Mouse (Mus musculus): ENCODE data around the gene Spsb3.

Spsb3 gene

DNA sequence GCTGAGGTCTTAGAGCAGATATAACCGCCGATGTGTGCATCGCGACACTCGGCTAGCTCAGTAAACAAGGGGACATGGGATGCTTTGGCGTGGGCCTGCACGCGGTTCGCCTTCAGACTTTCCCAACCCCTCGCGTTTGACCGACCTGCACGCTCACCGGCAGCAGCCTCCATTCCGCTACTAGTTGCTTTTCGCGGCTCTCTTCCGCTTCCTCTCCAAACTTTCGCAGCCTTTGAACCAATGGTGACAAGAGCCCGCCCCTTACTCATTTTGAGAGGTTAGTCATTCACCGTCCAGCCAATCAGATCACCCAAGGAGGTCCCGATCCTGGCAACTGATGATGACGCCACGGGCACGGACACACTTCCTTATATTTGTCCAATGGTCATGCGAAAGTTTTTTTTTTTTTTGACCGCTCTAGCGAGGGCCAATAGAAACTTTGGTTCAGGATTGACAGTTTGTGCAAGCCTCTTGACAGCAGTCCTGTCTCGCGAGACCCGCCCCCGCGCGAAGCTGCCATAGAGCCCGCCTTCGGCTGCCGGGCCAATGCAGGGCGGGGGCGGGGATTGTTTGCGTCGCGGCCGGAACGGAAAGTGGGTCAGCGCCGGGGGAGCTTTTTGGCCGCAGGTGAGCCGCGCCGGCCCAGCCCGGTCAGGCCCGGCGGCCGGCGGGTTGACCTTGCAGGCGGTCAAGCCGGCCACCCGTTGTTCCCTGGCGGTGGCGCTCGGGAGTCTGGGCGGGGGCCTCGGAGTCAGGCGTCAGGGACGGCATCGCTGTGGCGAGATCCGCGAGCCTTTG lies at the start of gene Spsb3, which contains the start of gene Nubp2:
Gene Spsb3 (plus strand): TSS at position 510 of the 798 bp plus-strand sequence.
Gene Nubp2 (minus strand): TSS at position 216 of the 798 bp plus-strand sequence.
- DNase-seq (ENCODE audit: low spot score): peak; percentile 85

DNA sequence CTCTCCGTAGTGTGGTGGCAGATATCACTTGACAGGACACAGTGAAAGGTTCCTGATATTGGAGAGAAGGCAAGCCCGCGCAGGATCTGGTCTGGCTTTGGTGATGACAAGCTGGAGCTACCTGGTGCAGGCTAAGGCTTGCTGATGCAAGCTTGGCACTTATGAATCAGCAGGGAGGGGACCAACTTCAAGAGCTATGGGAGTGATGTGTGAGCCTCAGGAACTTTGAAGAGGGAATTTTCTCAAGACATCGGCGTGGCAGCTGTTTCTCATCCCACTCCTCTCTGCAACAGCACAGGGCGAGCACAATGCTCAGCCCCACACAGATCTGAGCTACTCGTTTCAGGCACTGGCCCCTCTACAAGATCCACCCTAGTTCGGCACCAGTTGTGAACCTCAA lies 46.6 kb upstream of the Spsb3 start, which contains the start of gene Hagh:
Gene Hagh (plus strand): TSS at position 302 of the 400 bp plus-strand sequence.
- DNase-seq (ENCODE audit: low spot score): no peak

DNA sequence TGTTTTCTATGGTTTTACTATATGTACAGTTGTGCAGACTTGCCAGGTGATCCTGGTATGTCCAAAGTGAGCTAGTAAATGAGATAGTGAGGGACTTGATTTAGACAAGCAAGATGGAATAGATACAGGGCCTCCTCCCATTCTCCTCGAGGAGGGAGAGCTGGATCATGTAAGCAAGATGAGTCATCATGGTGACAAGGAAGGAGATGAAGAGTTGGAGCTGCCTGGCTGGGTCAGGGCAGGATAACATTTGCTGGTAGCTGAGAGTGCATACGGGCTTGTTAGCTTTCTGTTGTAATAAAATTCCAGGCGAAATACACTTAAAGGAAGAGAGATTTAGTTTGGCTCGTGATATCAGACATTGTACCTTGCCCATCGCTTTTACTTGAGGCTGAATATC lies 46.1 kb upstream of the Spsb3 start:
- no peak for DNase-seq (ENCODE audit: low spot score)

GRCm38 (mm10) chr17:24841133-24841532 lies 45.3 kb upstream of the Spsb3 start:
- no peak for DNase-seq (ENCODE audit: low spot score)

DNA sequence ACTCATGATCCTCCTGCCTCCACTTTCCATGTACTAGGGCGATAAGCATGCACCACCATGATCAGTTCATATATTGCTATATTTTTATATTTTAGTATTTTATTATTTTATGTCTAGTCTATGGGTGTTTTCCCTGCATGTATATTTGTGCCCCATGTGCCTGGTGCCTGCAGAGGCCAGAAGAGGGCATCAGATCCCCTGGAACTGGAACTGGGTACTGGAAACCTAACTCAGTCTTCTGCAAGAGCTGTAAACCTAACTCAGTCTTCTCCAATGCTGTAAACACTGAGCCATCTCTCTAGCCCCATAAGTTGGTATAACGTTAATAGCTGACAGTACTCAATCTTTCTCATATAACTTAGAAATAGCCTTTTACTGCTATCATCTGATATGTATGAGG lies 43.8 kb upstream of the Spsb3 start:
- no peak for DNase-seq (ENCODE audit: low spot score)

DNA sequence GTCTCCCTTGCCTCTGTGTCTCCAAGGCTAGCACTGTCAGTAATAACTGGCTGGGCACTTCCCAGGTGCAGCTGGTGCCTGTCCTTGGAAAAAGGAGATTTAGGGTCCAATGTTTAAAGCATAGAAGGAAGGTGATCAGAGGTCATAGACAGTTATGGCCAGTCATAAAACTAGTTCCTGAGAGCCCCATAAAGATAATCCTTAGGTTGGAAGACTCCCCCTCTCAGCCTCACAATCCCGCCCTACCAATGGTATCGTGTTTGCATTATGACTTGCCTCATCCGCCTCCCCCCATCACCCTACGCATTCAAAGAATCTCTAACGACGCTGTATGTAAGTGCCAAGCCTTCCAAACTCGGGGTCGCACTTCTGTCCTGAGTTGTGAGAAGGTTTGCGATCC lies 41.9 kb upstream of the Spsb3 start:
- DNase-seq (ENCODE audit: low spot score): no peak

DNA sequence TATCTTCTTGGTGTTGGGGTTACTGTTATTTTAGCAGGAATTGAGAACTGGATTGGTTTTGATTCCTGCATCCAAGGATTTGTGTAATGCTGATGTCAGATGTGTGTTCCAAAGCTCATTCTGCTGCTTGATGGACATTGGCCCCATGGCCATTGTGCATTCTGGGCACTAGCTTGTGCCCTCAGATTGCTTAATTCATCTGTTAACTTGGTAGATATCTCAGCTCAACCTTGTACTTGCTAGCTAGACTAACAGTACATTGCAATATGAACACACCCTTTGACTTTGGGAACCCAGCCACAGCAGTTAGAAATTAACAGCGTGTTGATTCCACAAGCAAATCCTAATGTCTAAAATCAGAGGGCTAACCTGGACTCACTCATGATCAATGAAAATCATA lies 39.1 kb upstream of the Spsb3 start:
- DNase-seq (ENCODE audit: low spot score): no peak

DNA sequence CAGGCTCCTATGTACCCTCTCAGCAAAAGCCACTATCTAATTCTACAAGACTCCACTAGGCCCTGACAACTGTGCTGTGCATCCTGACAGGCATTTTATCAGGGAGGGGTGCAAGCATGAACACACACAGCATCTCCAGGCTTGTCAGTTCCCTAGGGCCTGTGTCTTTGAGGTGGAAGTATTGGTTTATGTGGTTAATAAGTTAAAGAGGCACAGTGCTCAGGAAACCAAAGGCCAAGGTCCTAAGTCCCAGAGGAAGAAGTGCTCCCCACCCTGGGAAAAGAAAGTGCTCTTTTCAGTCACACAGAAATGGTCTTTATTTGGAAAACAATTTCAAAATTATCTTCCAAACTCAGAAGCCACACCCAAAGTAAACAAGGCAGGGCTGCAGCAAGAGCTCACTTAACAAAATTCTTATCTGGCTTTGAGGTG lies 37.8 kb upstream of the Spsb3 start:
- DNase-seq (ENCODE audit: low spot score): no peak

- no peak for DNase-seq (ENCODE audit: low spot score)
Observed at GRCm38 (mm10) chr17:24849733-24850064, 36.7 kb upstream of the Spsb3 start.

DNA sequence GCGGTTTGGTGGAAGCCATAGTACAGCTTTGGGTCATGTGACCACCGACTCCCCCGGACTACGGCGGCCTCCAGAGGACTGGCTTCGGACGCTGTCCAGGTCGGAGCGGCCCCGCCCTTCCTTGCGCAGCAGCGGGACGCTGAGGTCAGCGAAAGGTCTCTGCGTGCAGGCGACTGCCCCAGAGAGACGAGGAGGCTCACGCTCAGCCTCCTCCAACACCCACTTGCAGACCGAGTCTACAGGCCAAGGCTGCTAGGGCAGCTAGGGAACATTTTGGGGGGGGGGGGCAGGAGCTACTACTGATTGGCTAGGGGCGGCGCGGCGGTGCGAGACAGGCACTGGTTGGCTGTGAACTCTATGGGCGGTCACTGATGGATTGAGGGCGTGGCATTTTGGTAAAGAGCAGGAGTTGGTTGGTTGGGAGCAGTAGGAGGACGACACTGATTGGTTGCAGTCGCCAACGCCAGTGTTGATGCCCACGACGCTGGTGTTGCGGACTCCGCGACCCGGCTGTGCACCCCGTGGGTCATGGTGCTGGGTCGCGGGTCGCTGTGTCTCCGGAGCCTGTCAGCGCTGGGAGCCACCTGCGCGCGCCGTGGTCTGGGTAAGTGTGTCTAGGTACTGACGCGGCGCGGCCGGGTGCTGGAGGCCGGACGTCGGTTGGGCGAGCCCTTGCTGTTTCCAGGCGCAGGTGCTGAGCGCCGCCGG lies 36.2 kb upstream of the Spsb3 start, which contains the start of gene Fahd1:
Gene Fahd1 (minus strand): TSS at position 300 of the 708 bp plus-strand sequence.
- DNase-seq (ENCODE audit: low spot score): peak; percentile 99

GRCm38 (mm10) chr17:24850773-24851127 lies 35.7 kb upstream of the Spsb3 start:
- no peak for DNase-seq (ENCODE audit: low spot score)

DNA sequence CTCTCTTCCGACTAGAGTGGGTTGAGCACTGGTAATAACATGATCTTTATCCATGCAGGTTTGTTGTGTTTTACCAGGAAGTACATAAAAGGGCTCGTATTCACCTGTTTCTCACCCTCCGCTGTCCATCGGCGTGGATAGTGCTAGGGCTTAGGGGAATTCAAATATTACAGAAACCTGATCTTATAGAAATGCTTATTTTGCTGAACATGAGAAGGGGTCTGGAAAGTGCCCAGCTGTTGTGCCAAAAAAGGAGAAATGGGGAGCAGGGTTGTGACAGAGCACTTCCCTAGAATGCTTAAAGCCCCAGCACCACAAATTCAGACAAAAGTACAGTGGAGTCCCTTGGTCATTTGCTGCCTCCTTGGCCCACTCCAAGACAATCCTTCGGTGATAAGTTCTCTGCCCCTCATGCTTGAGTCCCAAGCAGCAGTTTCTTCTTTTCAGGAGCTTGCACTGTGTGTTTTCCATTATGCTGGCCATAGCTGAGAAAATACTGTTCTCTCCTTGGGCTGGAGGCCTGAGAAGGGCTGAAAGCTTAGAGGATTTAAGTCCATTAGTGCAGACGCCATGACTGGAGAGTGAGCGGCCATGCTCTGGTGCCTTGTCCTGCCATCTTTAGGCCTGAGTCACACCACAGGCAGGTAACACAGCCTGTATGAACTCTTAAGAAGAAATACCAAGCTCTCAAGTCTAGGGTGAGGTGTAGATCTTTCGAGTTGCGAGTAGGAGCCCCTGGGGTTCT lies 34.9 kb upstream of the Spsb3 start:
- no peak for DNase-seq (ENCODE audit: low spot score)

DNA sequence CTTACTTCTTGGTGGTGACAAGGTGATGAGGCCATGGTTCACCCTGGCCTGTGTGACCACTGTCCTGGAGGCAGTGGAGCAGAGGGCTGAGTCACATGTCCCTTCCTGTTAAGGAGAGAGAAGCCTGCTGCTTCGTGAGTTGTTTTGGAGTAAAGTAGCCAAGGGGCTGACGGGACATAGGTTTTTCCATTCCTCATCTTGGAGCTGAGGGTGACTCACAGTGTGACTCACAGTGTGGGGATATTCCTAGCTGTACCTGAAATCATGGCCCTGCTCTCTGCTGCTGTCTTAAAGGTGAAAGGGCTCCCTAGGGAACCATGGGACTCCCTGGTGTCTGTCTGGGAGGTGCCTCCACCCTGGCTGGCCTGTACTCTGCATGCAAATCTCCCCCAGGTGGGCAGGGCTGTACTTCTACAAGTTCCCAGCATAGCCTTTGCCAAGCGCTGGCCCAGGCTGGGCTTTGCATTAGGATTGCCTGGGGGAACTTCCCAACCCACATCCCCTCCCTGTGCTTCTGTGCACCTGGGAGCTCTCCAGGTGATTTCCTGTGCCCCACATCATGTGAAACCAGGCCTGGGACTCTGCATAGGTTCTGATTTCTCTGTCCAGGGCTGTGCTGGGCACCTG lies 30.5 kb upstream of the Spsb3 start:
- DNase-seq (ENCODE audit: low spot score): no peak

DNA sequence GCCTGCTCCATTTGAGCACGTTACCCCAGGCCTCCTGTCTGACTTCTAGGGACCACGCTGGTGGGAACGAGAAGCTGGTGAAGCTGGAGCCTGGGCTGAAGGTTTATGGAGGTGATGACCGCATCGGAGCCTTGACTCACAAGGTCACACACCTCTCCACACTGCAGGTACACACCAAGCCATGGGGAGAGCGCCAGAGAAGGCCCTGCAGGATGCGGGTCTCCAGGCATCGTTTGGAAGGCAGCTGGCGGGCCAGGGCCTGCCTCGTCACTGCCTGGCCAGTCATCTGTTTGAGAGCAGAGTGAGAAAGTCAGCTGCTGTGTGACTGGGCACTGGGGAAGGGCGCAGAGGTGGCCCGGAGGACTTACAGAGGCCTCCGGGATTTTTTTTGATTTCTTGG lies 29.9 kb upstream of the Spsb3 start:
- DNase-seq (ENCODE audit: low spot score): no peak

DNA sequence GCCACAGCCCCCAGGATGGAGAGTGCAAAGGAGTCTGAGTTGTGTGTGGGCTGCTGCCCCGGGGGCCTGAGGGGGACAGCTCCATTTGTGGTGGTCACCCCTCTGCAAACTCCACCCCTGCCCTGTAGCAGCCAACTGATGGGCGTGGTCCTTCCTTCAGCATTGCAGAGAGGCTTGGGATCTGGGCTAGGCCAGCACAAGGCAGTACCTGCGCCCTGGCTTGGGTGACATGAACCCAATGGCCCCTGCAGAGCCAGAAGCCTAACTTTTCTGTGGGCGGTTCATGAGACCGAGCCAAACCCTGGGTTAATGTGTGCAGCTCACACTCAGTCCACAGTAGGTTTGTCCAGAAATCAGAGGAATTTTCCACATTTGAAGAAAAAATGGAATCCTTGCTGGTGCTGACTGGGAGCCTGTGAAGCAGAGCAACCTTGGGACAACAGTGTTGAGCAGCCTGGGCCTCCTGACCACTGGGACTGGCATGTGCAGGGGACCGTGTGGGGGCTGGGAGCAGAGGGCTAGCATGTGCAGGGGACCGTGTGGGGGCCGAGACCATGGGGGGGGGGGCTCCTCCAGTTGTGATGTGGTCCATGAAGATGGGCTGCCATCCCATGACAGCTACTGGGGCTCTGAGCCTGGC lies 28.5 kb upstream of the Spsb3 start:
- DNase-seq (ENCODE audit: low spot score): no peak

DNA sequence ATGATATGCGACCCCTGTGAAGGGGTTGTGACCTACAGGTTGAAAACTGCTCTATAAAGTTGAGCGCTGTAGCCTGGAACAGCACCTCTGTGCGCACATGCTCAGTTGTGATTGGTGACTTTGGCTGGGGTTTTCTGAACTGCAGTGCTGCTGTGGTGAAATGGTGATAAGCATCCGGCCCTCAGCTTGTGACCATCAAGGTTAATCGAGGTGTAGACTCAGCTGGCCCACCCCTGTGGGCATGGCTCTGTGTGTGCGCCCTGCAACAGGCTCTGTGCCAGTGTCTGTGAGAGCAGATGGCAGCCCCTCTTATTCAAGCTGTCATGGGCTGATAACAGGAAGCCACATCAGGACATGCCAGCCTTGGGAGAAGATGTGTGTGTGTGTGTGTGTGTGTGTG lies 27.5 kb upstream of the Spsb3 start:
- DNase-seq (ENCODE audit: low spot score): no peak

DNA sequence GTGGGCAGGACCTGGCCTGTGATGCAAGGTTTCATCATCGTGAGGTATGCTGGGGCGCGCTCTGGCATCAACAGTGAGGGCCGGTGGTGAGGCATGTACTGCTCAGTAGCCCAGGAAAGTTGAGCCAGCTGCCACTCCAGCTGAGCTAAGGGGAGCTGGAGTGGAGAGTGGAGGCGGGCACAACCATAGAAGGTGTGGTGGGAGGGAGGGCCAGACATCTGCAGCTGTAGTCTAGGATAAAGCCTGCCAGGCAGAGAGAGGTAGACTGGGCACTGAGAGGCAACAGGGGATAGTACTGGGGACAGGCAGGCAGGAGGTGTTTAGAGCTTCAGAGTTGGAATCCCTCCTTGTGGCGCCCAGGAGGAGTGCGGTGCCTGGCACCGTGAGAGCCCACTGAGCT lies 26.4 kb upstream of the Spsb3 start:
- DNase-seq (ENCODE audit: low spot score): no peak

DNA sequence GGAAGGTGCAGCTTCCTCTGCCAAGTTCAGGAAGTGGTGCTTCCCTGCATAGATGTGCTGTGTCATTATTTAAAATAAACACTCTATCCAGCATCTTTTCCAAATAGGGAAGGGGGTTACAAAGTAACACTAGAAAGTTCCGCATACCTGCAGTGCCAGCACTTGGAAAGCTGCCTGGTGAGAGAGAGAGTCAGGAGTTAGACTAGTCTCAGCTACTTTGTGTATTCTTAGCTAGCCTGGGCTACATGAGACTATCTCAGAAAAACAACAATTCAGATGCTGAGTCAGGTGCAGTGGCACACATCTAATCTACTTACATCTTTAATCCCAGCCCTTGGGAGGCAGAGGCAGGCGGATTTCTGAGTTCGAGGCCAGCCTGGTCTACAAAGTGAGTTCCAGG lies 24.7 kb upstream of the Spsb3 start:
- DNase-seq (ENCODE audit: low spot score): no peak

- no peak for DNase-seq (ENCODE audit: low spot score)
Observed at GRCm38 (mm10) chr17:24865776-24866175, 20.7 kb upstream of the Spsb3 start, which contains the start of gene Igfals. TSS of gene Igfals (plus strand) at chr17:24865997.

- no peak for DNase-seq (ENCODE audit: low spot score)
Observed at GRCm38 (mm10) chr17:24867914-24868313, 18.5 kb upstream of the Spsb3 start.

DNA sequence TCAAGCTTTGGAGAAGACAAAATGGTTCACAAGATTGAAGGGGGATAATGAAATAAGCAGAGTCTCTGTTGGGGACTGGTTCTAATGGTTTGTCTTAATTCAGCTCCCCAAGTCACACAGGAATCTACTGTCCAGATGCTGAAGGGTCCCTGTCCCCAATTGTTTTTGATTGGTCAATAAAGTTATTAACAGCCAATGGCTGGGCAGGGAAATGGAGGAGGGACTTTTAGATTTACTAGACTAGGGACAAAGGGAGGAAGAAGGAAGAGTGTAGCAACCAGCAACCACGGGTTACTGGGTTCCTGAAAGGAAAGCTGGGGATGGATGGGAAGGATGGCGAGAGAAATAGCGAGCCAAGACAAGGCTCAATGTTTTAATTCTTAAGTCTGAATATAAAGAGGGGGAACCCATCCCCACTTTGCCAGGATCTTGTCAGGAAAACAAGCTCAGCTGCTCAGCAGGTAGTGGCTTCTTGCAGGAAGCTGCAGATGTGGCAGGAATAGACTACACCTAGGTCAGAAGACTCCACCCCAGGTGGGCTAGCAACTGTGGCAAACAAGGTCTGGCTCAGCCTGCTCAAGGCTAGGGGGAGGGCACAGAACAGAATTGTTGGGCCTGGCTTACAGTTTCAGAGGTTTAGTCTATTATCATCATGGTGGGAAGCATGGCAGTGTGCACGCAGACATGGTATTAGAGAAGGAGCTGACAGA lies 12.6 kb upstream of the Spsb3 start:
- DNase-seq (ENCODE audit: low spot score): no peak
